Mouse (Mus musculus) forebrain, embryonic 16.5 days (tissue): ENCODE measurements at regions not wholly inside any gene's neighbourhood (a gene's known extent, or its start where the extent isn't known, plus 50 kb on each side); places are given as distances from the start of the nearest gene placed in this dataset.

Experiments used
- ATAC-seq: fragments of 200-750 bp; cut with Nextera tagmentation; 2 replicates; pipeline ENCODE4 v1.8.0; 2017; ENCODE audit warnings: mild to moderate bottlenecking, moderate library complexity
- H3K27ac ChIP-seq: fragments of 300-500 bp; sonication (generic); 2 replicates; pipeline ENCODE4 v1.5.1; 2014; ENCODE audit warnings: low read length, control low read depth
- H3K27me3 ChIP-seq: fragments of 300-500 bp; sonication (generic); replicated peaks from 2 replicates; pipeline ENCODE4 v1.6.1; 2014; ENCODE audit warnings: low read length; ENCODE audit not compliant: control insufficient read depth, insufficient read depth
- H3K36me3 ChIP-seq: fragments of 300-500 bp; sonication (generic); 2 replicates; pipeline ENCODE4 v1.6.1; 2014; ENCODE audit not compliant: control insufficient read depth, insufficient read depth
- H3K4me1 ChIP-seq: fragments of 300-500 bp; sonication (generic); replicated peaks from 2 replicates; pipeline ENCODE4 v1.6.1; 2014; ENCODE audit warnings: low read length; ENCODE audit not compliant: control insufficient read depth, insufficient read depth
- H3K4me2 ChIP-seq: fragments of 300-500 bp; sonication (generic); 2 replicates; pipeline ENCODE4 v1.6.1; 2014; ENCODE audit warnings: mild to moderate bottlenecking, low read length, control low read depth
- H3K4me3 ChIP-seq: fragments of 300-500 bp; sonication (generic); replicated peaks from 2 replicates; pipeline ENCODE4 v1.5.1; 2014; ENCODE audit warnings: mild to moderate bottlenecking, low read length, control low read depth
- H3K9ac ChIP-seq: fragments of 300-500 bp; sonication (generic); replicated peaks from 2 replicates; pipeline ENCODE4 v1.6.1; 2014; ENCODE audit warnings: low read depth, low read length, control low read depth
- H3K9me3 ChIP-seq: fragments of 300-500 bp; sonication (generic); 2 replicates; pipeline ENCODE4 v1.6.1; 2016; ENCODE audit warnings: low read length; ENCODE audit not compliant: control insufficient read depth
- WGBS: fragments of 180-500 bp; shearing (Covaris S2); extraction: QIAGEN DNeasy Blood & Tissue Kit; methylation state at CpG from one replicate; pipeline ENCODE4 v1.1.7; 2014; 5-methylcytosine and 5-hydroxymethylcytosine counted together

- Histone ChIP-seq H3K4me2 (no peak overlapping the region), H3K9ac (no peak overlapping the region), H3K27ac (no peak overlapping the region), H3K27me3 (no peaks in the 10 kb centered on the region; the same call in 1 of the 2 replicates), H3K9me3 (no peaks in the 10 kb centered on the region), H3K4me1 (no peaks in the 10 kb centered on the region), H3K4me3 (no peak overlapping the region), H3K36me3 (no peaks in the 10 kb centered on the region)
- 19% methylated on average over 5 of the region's 5 CpGs for WGBS
- ATAC-seq = no peak
These were observed 118.7 kb upstream of the Mafb start for GRCm38 (mm10) chr2:160485515-160485914.

- H3K4me2 ChIP-seq = no peak overlapping the region
- ATAC-seq = no peak
- H3K9ac ChIP-seq = no peak overlapping the region
- WGBS = 10% methylated on average over 1 of the region's 1 CpGs
- H3K4me1 ChIP-seq = peaks cover 13% of the 10 kb centered on the region
- no peaks in the 10 kb centered on the region for H3K9me3 ChIP-seq
- H3K27me3 ChIP-seq = no peaks in the 10 kb centered on the region
- no peak overlapping the region for H3K27ac ChIP-seq
- H3K36me3 ChIP-seq = no peaks in the 10 kb centered on the region
- H3K4me3 ChIP-seq = no peak overlapping the region
These were observed 132.9 kb upstream of the Mafb start for GRCm38 (mm10) chr2:160499726-160500125.

- 74% methylated on average over 2 of the region's 2 CpGs for WGBS
- no peaks in the 10 kb centered on the region for H3K27me3 ChIP-seq
These were observed 136.0 kb upstream of the Mafb start for GRCm38 (mm10) chr2:160502901-160503300.

DNA sequence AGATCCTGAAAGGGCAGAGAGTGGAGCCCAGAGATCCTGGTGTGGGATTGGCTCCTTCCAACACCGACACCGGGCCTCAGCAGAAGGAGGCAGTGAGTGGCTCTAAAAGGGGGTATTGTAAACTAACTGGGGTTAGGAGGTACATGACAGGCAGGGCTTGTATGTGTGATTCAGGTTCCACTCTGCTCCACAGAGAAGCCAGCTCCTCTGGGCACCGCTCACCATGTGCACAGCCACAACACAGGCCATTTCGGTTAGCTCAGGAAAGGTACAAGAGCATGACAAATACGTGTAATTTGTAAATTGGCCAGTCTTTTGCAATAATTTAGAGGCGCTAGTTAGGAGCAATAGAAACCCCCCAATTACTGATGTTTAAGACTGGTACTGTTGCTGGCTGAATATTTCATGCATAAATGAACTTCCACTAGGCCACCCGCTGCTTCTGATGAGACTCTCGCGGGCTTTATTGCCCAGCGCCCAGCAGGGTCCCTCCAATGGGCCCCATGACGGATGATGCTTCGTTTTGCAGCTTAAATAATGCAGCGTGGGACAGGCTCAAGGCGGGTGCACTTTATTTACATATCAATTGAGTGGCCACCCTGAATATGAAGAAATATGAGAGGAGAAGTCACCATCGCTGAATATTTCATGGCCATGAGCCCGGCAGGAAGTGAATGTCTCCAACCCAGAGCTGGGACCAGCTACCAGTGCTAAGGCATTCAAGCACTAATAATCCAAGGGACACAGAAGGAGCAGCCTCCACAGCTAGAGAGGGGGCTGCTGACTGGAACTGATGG lies 136.9 kb upstream of the Mafb start:
- no peak overlapping the region for H3K9ac ChIP-seq
- H3K9me3 ChIP-seq = no peaks in the 10 kb centered on the region
- peak; percentile 49; the same call in 1 of the 2 replicates for ATAC-seq
- H3K27ac ChIP-seq = no peak overlapping the region
- H3K27me3 ChIP-seq = no peaks in the 10 kb centered on the region
- H3K4me3 ChIP-seq = no peak overlapping the region
- H3K36me3 ChIP-seq = no peaks in the 10 kb centered on the region
- H3K4me1 ChIP-seq = peaks cover 23% of the 10 kb centered on the region
- H3K4me2 ChIP-seq = peak overlapping the region; percentile 22; the same call in 1 of the 2 replicates
- 16% methylated on average over 16 of the region's 16 CpGs for WGBS

More at GRCm38 (mm10) chr2:160502901-160503300, 136.0 kb upstream of the Mafb start:
- Histone ChIP-seq H3K4me2 (no peak overlapping the region), H3K4me3 (no peak overlapping the region), H3K9ac (no peak overlapping the region), H3K9me3 (no peaks in the 10 kb centered on the region), H3K36me3 (no peaks in the 10 kb centered on the region), H3K27ac (no peak overlapping the region), H3K4me1 (peaks cover 21% of the 10 kb centered on the region)
- ATAC-seq = no peak

DNA sequence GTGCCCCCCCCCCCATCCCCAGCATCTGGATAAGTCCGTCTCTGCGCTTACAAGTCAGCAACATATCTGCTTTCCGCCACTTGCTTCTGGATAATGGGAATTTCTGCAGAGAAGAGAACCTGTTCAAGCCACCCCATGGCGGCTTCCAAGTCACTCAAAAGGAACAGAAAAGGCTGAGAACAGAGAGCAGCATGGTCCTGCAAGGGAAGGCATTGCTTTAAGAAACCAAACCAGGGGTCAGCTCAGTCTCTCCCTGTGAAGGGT lies 137.5 kb upstream of the Mafb start:
- 60% methylated on average over 4 of the region's 4 CpGs for WGBS
- Histone ChIP-seq H3K27ac (no peak overlapping the region), H3K27me3 (no peaks in the 10 kb centered on the region), H3K4me2 (no peak overlapping the region), H3K9ac (no peak overlapping the region), H3K4me3 (no peak overlapping the region), H3K9me3 (no peaks in the 10 kb centered on the region), H3K4me1 (peaks cover 23% of the 10 kb centered on the region), H3K36me3 (no peaks in the 10 kb centered on the region)
- no peak for ATAC-seq

- Histone ChIP-seq H3K4me3 (no peak overlapping the region), H3K27ac (no peak overlapping the region), H3K4me2 (no peak overlapping the region), H3K9me3 (no peaks in the 10 kb centered on the region), H3K27me3 (no peaks in the 10 kb centered on the region), H3K36me3 (no peaks in the 10 kb centered on the region), H3K9ac (no peak overlapping the region), H3K4me1 (peaks cover 32% of the 10 kb centered on the region)
- no peak for ATAC-seq
- WGBS = 38% methylated on average over 9 of the region's 9 CpGs
These were observed 138.3 kb upstream of the Top1 start for GRCm38 (mm10) chr2:160507371-160507770.

GRCm38 (mm10) chr2:160507816-160508564 lies 137.7 kb upstream of the Top1 start:
- Histone ChIP-seq H3K9ac (no peak overlapping the region), H3K4me2 (0 out of 2 replicates have a peak overlapping the region, but pooled peaks have one; percentile 5), H3K27me3 (no peaks in the 10 kb centered on the region), H3K4me1 (peaks cover 32% of the 10 kb centered on the region), H3K4me3 (no peak overlapping the region), H3K9me3 (no peaks in the 10 kb centered on the region), H3K36me3 (no peaks in the 10 kb centered on the region), H3K27ac (no peak overlapping the region)
- peak; percentile 31; the same call in 1 of the 2 replicates for ATAC-seq
- 39% methylated on average over 22 of the region's 22 CpGs for WGBS

DNA sequence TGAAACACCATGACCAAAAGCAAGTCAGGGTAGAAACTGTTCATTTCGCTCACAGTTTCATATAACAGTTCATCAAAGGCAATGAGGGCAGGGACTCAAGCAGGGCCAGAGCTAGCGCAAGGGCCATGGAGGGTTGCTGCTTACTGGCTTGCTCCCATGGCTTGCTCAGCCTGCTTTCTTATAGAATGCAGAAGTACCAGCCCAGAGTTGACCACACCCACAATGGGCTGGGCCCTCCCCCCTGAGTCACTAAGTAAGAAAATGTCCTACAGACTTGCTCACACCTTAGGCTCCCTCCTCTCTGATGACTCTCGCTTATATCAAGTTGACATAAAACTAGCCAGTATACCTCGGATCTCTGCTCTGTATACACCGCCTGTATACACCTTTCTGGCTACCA lies 135.5 kb upstream of the Top1 start:
- 0 out of 2 replicates have a peak, but pooled peaks have one; percentile 2 for ATAC-seq
- peaks cover 19% of the 10 kb centered on the region for H3K4me1 ChIP-seq
- H3K9ac ChIP-seq = no peak overlapping the region
- no peak overlapping the region for H3K27ac ChIP-seq
- H3K9me3 ChIP-seq = no peaks in the 10 kb centered on the region
- no peak overlapping the region for H3K4me3 ChIP-seq
- WGBS = 89% methylated on average over 5 of the region's 5 CpGs
- 0 out of 2 replicates have a peak, but pooled peaks cover under 1% of the 10 kb centered on the region for H3K27me3 ChIP-seq
- no peaks in the 10 kb centered on the region for H3K36me3 ChIP-seq
- no peak overlapping the region for H3K4me2 ChIP-seq

DNA sequence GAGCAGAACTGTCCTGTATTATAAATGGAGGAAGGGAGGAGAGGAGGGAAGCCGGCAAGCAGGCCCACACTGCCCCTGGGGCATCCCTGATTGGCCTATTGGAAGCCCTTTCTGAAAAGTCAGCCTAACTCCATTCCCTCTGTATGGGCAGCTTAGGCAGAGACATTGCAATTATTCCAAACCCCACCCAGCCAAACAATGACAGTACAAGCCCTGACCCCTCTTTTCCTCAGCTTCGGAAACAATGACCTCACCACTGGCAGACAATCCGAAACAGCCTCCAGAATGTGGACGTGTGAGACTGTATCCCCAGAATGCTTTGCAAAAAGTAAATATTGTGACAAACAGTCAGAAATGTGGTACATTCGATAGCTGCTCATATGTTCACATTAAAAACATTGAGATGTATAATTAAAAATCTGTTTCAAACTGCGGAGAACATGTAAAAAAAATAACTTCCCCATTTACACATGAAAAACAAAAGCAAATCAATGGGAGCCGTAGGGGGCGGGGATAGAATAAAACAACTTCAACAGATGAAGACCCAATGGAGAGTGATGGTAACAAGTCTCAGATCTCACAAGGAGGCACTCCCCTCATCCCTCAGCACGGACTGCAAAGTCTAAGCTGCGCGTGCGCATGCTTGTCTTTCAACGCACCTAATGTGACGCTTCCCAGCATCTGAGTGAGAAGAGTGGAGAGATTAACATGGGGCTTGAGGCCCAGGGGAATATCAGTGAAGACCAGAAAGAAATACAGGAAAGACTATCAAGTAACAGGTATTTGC lies 134.9 kb upstream of the Top1 start:
- peak; percentile 73 for ATAC-seq
- Histone ChIP-seq H3K9ac (no peak overlapping the region), H3K4me1 (peaks cover 19% of the 10 kb centered on the region), H3K27ac (no peak overlapping the region), H3K9me3 (no peaks in the 10 kb centered on the region), H3K4me3 (no peak overlapping the region), H3K27me3 (0 out of 2 replicates have a peak, but pooled peaks cover 4% of the 10 kb centered on the region), H3K4me2 (no peak overlapping the region), H3K36me3 (no peaks in the 10 kb centered on the region)
- WGBS = 29% methylated on average over 14 of the region's 14 CpGs
